Mouse (Mus musculus) ES-Bruce4 (cell line): Measurements from ENCODE around the gene Smarca4. TPM values are rescaled to one million over a fixed set of nuclear protein-coding genes. Genes with fewer than 3 reads are reported as not detected.

ENCODE experiments used
- H3K27ac ChIP-seq: 2 replicates; pipeline ENCODE4 v1.5.1; 2012; ENCODE audit warnings: low read length, inconsistent platforms; ENCODE audit not compliant: insufficient read depth
- H3K27me3 ChIP-seq: 2 replicates; pipeline ENCODE4 v1.6.1; 2012; ENCODE audit warnings: mild to moderate bottlenecking, low read length, inconsistent platforms; ENCODE audit not compliant: control insufficient read depth, poor library complexity, insufficient read depth, severe bottlenecking
- H3K36me3 ChIP-seq: 2 replicates; pipeline ENCODE4 v1.6.1; 2012; ENCODE audit warnings: inconsistent platforms, mild to moderate bottlenecking, low read length, moderate library complexity; ENCODE audit not compliant: control insufficient read depth, poor library complexity, insufficient read depth, severe bottlenecking
- H3K4me1 ChIP-seq: one replicate; pipeline ENCODE4 v1.8.1; 2011; ENCODE audit warnings: low read length; ENCODE audit not compliant: control insufficient read depth, insufficient read depth
- H3K4me3 ChIP-seq: 2 replicates; pipeline ENCODE4 v1.5.1; 2011; ENCODE audit warnings: low read depth, mild to moderate bottlenecking, low read length
- H3K9ac ChIP-seq: 2 replicates; pipeline ENCODE4 v1.6.1; 2012; ENCODE audit warnings: low read depth, mild to moderate bottlenecking, inconsistent platforms; ENCODE audit not compliant: poor library complexity, severe bottlenecking
- H3K9me3 ChIP-seq: replicated peaks from 2 replicates; pipeline ENCODE4 v1.6.1; 2012; ENCODE audit warnings: mild to moderate bottlenecking, low read length, inconsistent platforms; ENCODE audit not compliant: control insufficient read depth, poor library complexity, insufficient read depth, severe bottlenecking
- CTCF ChIP-seq: IDR thresholded peaks from one replicate; pipeline ENCODE4 v1.8.1; 2011; ENCODE audit warnings: low read depth, low read length
- EP300 ChIP-seq: IDR thresholded peaks from 2 replicates; pipeline ENCODE4 v1.6.1; 2011; ENCODE audit warnings: low read depth, low read length; ENCODE audit not compliant: insufficient read depth
- POLR2A ChIP-seq: IDR thresholded peaks from one replicate; pipeline ENCODE4 v1.8.1; 2011; ENCODE audit warnings: low read length; ENCODE audit not compliant: insufficient read depth
- polyA plus RNA-seq: library from polyadenylated mRNA; stranded (reverse); fragments of >200 nt; gene quantifications from 2 replicates; pipeline ENCODE4 v1.2.4, GENCODE M21; 2011; ENCODE audit warnings: low read depth; ENCODE audit not compliant: missing spikeins, insufficient read depth, insufficient read length

Gene Smarca4
- polyA plus RNA-seq, 1 experiment: 100.0 TPM

DNA sequence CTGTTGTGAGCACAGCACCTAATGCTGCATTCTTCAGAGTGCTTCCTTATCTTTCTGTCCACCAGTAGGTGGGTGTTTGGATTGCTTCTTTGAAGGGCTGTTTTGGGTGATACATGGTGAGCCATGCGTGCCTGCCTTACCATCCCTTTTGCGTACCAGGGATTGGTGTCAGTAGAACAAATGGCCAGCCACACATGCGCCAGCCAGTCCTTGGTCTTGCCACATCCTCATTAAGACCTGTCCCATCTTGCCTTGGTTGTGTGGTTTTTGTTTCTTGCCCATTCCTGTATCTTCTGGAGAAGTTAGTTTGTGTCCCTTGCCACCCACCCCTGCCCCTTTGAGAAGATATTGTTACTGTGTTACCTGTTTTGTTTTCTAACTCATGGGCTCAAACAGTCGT lies 64.5 kb downstream of the Smarca4 start:
- Histone ChIP-seq H3K36me3 (peaks cover 40% of the 10 kb centered on the region), H3K27me3 (no peaks in the 10 kb centered on the region), H3K4me3 (no peak overlapping the region), H3K27ac (no peak overlapping the region), H3K9me3 (no peaks in the 10 kb centered on the region), H3K4me1 (no peaks in the 10 kb centered on the region), H3K9ac (no peak overlapping the region)
- no peak for TF ChIP-seq EP300
- no peak for TF ChIP-seq CTCF
- TF ChIP-seq POLR2A: no peak

DNA sequence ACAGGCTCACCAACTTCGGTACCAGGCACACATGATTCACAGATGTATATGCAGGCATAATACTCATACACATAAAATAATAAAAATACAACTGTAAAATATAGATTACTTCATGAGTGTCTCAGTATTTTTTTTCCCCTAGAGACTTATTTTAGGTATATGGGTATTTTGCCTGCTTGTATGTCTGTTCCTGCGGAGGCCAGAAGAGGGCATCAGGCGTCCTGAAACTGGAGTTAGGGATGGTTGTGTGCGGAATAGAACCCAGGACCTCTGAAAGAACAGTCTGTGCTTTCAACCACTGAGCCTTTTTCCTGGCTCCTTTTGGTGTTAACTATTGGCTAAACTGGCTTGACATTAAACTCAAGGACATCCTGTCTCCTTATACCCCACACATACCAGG lies 66.9 kb downstream of the Smarca4 start:
- Histone ChIP-seq H3K4me3 (no peak overlapping the region), H3K4me1 (no peaks in the 10 kb centered on the region), H3K36me3 (peaks cover 46% of the 10 kb centered on the region), H3K27me3 (no peaks in the 10 kb centered on the region), H3K9me3 (no peaks in the 10 kb centered on the region), H3K9ac (no peak overlapping the region), H3K27ac (no peak overlapping the region)
- no peak for TF ChIP-seq POLR2A
- no peak for TF ChIP-seq EP300
- peak; percentile 47 for TF ChIP-seq CTCF

DNA sequence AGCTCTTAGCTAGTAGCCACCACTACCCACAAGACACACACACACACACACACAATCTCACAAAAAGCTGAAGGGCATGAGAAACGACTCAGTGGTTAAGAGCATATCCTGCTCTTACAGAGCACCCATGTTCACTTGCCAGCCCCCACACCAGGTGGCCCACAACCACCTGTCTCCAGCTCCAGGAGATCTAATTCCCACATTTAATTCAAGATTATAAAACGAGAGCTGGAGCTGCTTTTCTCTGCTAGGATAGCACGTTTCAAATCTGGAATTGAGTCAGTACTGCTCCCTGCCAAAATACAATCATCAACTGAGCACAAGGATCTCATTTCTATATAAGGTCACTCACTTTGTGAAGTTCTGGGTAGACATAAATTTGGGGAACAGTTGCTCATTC lies 67.9 kb downstream of the Smarca4 start:
- no peak overlapping the region for H3K27ac ChIP-seq
- H3K27me3 ChIP-seq: no peaks in the 10 kb centered on the region
- H3K9me3 ChIP-seq: no peaks in the 10 kb centered on the region
- no peak overlapping the region for H3K9ac ChIP-seq
- no peak overlapping the region for H3K4me3 ChIP-seq
- H3K36me3 ChIP-seq: peaks cover 43% of the 10 kb centered on the region
- no peaks in the 10 kb centered on the region for H3K4me1 ChIP-seq
- TF ChIP-seq CTCF (no peak), POLR2A (no peak), EP300 (no peak)

GRCm38 (mm10) chr9:21688554-21688953 lies 72.6 kb downstream of the Smarca4 start:
- H3K27me3 ChIP-seq: no peaks in the 10 kb centered on the region
- no peak overlapping the region for H3K9ac ChIP-seq
- no peak overlapping the region for H3K27ac ChIP-seq
- H3K36me3 ChIP-seq: peaks cover 35% of the 10 kb centered on the region
- no peak overlapping the region for H3K4me3 ChIP-seq
- H3K4me1 ChIP-seq: no peaks in the 10 kb centered on the region
- no peaks in the 10 kb centered on the region for H3K9me3 ChIP-seq
- TF ChIP-seq CTCF: no peak

DNA sequence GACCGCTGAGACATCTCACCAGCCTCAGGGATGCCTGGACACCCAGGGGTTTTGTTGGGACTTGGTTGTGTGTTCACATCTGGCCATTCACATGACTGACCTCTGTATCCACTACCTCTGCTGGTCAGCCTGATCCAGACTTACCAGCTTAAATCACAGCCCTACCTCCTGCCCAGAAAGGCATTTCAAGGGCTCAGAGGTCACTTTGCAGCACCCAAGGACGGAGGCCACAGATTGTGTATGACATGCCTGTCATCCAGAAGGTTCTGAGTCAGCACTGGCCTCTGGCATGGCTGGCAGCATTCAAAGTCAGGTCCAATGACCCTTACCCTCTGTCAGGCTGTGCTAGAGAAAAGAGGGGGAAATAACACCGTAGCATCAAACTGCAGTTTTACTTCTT lies 74.1 kb downstream of the Smarca4 start:
- peaks cover 27% of the 10 kb centered on the region for H3K36me3 ChIP-seq
- H3K9ac ChIP-seq: no peak overlapping the region
- H3K4me3 ChIP-seq: no peak overlapping the region
- TF ChIP-seq CTCF (no peak), EP300 (no peak), POLR2A (no peak)
- no peaks in the 10 kb centered on the region for H3K27me3 ChIP-seq
- H3K4me1 ChIP-seq: no peaks in the 10 kb centered on the region
- H3K27ac ChIP-seq: no peak overlapping the region
- H3K9me3 ChIP-seq: no peaks in the 10 kb centered on the region

DNA sequence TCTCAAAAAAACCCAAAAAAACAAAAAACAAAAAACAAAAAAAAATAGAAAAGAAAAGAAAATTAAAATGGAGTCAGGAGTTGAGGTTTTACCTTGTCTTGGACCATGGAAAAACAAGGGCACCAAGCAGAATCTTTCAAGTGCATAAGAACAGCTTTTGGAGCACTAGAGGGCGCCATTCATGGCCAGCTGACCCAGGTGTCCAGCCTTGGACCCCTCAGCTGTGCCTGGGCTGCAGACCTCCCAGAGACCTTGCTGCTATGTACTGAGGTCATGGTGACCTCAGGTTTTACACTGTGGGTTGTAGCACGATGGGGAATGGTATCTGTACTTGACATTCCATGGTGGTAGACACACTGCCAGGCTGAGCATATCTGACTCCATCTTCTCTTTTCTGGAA lies 75.9 kb downstream of the Smarca4 start:
- H3K27me3 ChIP-seq: no peaks in the 10 kb centered on the region
- H3K9ac ChIP-seq: no peak overlapping the region
- no peaks in the 10 kb centered on the region for H3K9me3 ChIP-seq
- H3K36me3 ChIP-seq: peaks cover 13% of the 10 kb centered on the region; the same call in 1 of the 2 replicates
- no peaks in the 10 kb centered on the region for H3K4me1 ChIP-seq
- peak; percentile 74 for TF ChIP-seq CTCF
- TF ChIP-seq POLR2A: no peak
- no peak for TF ChIP-seq EP300
- H3K4me3 ChIP-seq: no peak overlapping the region
- H3K27ac ChIP-seq: no peak overlapping the region
